Mouse (Mus musculus): ENCODE measurements around the gene Kdm6a. TPM values are rescaled to one million over a fixed set of nuclear protein-coding genes. Genes with fewer than 3 reads are reported as not detected.
A peak's percentile ranks its signal among the peaks of the same experiment; 100 is the strongest.

The Kdm6a gene
- polyA plus RNA-seq, 1 experiment from 2014 or later, result 34.7 TPM

- H3K27ac ChIP-seq (ENCODE audit: low read depth, low read length), result no peak overlapping the region
- H3K36me3 ChIP-seq (ENCODE audit: control insufficient read depth, insufficient read depth, low read length), result no peaks in the 10 kb centered on the region
- H3K27me3 ChIP-seq (ENCODE audit: control insufficient read depth, insufficient read depth, low read length), result no peaks in the 10 kb centered on the region
- no peak overlapping the region for H3K4me2 ChIP-seq
- H3K9me3 ChIP-seq (ENCODE audit: control insufficient read depth, low read length), result no peaks in the 10 kb centered on the region
- H3K9ac ChIP-seq (ENCODE audit: low read length), result no peak overlapping the region
- H3K4me3 ChIP-seq (ENCODE audit: low read depth, low read length), result no peak overlapping the region
- no peak for DNase-seq (ENCODE audit: low spot score, missing footprints)
- no peaks in the 10 kb centered on the region for H3K4me1 ChIP-seq (ENCODE audit: control insufficient read depth, insufficient read depth, low read length)
- 100% methylated on average over 1 of the region's 1 CpGs for WGBS
- no peak for ATAC-seq (ENCODE audit: low FRiP score)
These were observed 6.6 kb downstream of the Kdm6a start for GRCm38 (mm10) chrX:18168940-18169339.

- ATAC-seq (ENCODE audit: low FRiP score), result no peak
- Histone ChIP-seq H3K36me3 (ENCODE audit: control insufficient read depth, insufficient read depth, low read length) (no peaks in the 10 kb centered on the region), H3K9ac (ENCODE audit: low read length) (no peak overlapping the region), H3K4me2 (no peak overlapping the region), H3K4me1 (ENCODE audit: control insufficient read depth, insufficient read depth, low read length) (no peaks in the 10 kb centered on the region), H3K9me3 (ENCODE audit: control insufficient read depth, low read length) (no peaks in the 10 kb centered on the region), H3K27ac (ENCODE audit: low read depth, low read length) (no peak overlapping the region), H3K27me3 (ENCODE audit: control insufficient read depth, insufficient read depth, low read length) (no peaks in the 10 kb centered on the region), H3K4me3 (ENCODE audit: low read depth, low read length) (no peak overlapping the region)
- no peak for DNase-seq (ENCODE audit: low spot score, missing footprints)
- 65% methylated on average over 4 of the region's 4 CpGs for WGBS
These were observed 12.5 kb downstream of the Kdm6a start for GRCm38 (mm10) chrX:18174831-18175230.

- H3K27me3 ChIP-seq (ENCODE audit: control insufficient read depth, insufficient read depth, low read length), result no peaks in the 10 kb centered on the region
- H3K9me3 ChIP-seq (ENCODE audit: control insufficient read depth, low read length), result no peaks in the 10 kb centered on the region
- no peak overlapping the region for H3K4me2 ChIP-seq
- H3K9ac ChIP-seq (ENCODE audit: low read length), result no peak overlapping the region
- H3K27ac ChIP-seq (ENCODE audit: low read depth, low read length), result no peak overlapping the region
- WGBS, result 94% methylated on average over 4 of the region's 4 CpGs
- DNase-seq (ENCODE audit: low spot score, missing footprints) (no peak), ATAC-seq (ENCODE audit: low FRiP score) (no peak)
- no peaks in the 10 kb centered on the region for H3K36me3 ChIP-seq (ENCODE audit: control insufficient read depth, insufficient read depth, low read length)
- H3K4me1 ChIP-seq (ENCODE audit: control insufficient read depth, insufficient read depth, low read length), result no peaks in the 10 kb centered on the region
- no peak overlapping the region for H3K4me3 ChIP-seq (ENCODE audit: low read depth, low read length)
These were observed 15.4 kb downstream of the Kdm6a start for GRCm38 (mm10) chrX:18177803-18178202.

DNA sequence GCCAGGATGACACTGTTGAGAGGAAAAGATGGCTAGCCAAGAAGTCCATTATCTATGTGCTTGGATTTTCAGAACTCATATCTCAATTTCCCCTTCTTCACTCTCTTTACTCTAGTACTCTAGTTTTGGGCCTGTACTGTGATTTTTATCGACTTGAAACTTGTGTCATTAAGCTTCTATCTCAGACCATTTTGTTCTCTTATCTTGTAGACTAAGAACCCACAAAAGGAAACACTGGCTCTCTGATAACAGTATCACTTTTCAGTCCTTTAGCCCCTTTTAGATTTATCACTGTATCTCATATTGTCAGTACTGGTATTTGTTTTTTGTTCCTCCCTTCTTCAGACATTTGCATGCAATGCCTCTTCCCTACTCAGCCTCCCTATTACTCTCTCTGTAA, 17.1 kb downstream of the Kdm6a start:
- Histone ChIP-seq H3K4me3 (ENCODE audit: low read depth, low read length) (no peak overlapping the region), H3K36me3 (ENCODE audit: control insufficient read depth, insufficient read depth, low read length) (no peaks in the 10 kb centered on the region), H3K27me3 (ENCODE audit: control insufficient read depth, insufficient read depth, low read length) (no peaks in the 10 kb centered on the region), H3K9ac (ENCODE audit: low read length) (no peak overlapping the region), H3K4me1 (ENCODE audit: control insufficient read depth, insufficient read depth, low read length) (no peaks in the 10 kb centered on the region), H3K9me3 (ENCODE audit: control insufficient read depth, low read length) (no peaks in the 10 kb centered on the region), H3K27ac (ENCODE audit: low read depth, low read length) (no peak overlapping the region), H3K4me2 (no peak overlapping the region)
- WGBS, result 83% methylated on average over 1 of the region's 1 CpGs
- DNase-seq (ENCODE audit: low spot score, missing footprints) (no peak), ATAC-seq (ENCODE audit: low FRiP score) (no peak)

- Histone ChIP-seq H3K4me2 (no peak overlapping the region), H3K27ac (ENCODE audit: low read depth, low read length) (no peak overlapping the region), H3K36me3 (ENCODE audit: control insufficient read depth, insufficient read depth, low read length) (no peaks in the 10 kb centered on the region), H3K4me1 (ENCODE audit: control insufficient read depth, insufficient read depth, low read length) (no peaks in the 10 kb centered on the region), H3K9ac (ENCODE audit: low read length) (no peak overlapping the region), H3K4me3 (ENCODE audit: low read depth, low read length) (no peak overlapping the region), H3K27me3 (ENCODE audit: control insufficient read depth, insufficient read depth, low read length) (no peaks in the 10 kb centered on the region), H3K9me3 (ENCODE audit: control insufficient read depth, low read length) (no peaks in the 10 kb centered on the region)
- DNase-seq (ENCODE audit: low spot score, missing footprints), result no peak
- ATAC-seq (ENCODE audit: low FRiP score), result no peak
These were observed 24.8 kb downstream of the Kdm6a start for GRCm38 (mm10) chrX:18187203-18187602.

DNA sequence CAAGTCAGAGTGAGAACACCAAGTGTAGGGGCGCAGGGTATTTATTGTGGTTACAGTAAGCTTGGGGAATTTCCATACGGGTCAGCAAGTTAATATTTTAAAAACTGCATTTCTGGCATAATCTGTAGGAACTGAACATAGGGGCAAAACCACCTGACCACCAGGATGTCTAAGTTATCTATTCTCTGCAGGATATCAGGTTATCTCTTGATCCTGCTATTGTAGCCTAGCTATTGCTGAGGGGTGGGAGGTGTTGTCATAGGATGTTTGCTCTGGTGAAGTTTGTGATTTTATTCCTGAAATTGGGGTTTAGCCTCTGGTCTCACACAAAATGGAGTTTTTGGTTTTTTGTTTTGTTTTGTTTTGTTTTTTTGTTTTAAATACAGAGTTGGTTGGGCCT, 25.9 kb downstream of the Kdm6a start:
- WGBS, result 89% methylated on average over 2 of the region's 2 CpGs
- Histone ChIP-seq H3K36me3 (ENCODE audit: control insufficient read depth, insufficient read depth, low read length) (no peaks in the 10 kb centered on the region), H3K9ac (ENCODE audit: low read length) (no peak overlapping the region), H3K4me1 (ENCODE audit: control insufficient read depth, insufficient read depth, low read length) (no peaks in the 10 kb centered on the region), H3K9me3 (ENCODE audit: control insufficient read depth, low read length) (no peaks in the 10 kb centered on the region), H3K4me2 (no peak overlapping the region), H3K27ac (ENCODE audit: low read depth, low read length) (no peak overlapping the region), H3K4me3 (ENCODE audit: low read depth, low read length) (no peak overlapping the region), H3K27me3 (ENCODE audit: control insufficient read depth, insufficient read depth, low read length) (no peaks in the 10 kb centered on the region)
- ATAC-seq (ENCODE audit: low FRiP score) (no peak), DNase-seq (ENCODE audit: low spot score, missing footprints) (no peak)

DNA sequence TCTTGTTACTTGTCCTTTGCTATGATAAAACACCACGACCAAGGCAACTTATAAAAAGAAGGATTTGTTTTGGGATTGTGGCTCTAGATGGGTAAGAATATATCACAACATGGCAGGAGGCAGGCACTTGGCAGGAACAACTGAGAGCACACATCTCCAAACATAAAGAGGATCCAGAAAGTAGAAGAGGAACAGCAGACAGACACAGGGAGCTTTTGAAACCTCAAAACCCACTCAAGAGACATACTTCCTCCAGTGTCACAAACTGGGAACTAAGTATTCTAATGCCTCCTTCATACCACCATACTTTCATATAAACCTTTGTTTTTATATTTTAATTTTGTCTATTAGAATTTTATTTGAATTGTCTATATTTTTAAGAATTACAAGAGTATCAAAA, 77.2 kb downstream of the Kdm6a start:
- 92% methylated on average over 1 of the region's 1 CpGs for WGBS
- ATAC-seq (ENCODE audit: low FRiP score), result no peak

DNA sequence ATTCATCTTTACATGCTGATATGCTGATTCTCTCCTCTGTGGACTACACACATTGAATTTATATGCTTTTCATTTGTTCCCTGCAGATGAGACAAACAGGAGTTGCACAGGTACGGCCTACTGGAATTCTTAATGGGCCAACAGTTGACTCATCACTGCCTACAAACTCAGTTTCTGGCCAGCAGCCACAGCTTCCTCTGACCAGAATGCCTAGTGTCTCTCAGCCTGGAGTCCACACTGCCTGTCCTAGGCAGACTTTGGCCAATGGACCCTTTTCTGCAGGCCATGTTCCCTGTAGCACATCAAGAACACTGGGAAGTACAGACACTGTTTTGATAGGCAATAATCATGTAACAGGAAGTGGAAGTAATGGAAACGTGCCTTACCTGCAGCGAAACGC, 88.2 kb downstream of the Kdm6a start:
- Histone ChIP-seq H3K9ac (ENCODE audit: low read length) (no peak overlapping the region), H3K4me3 (ENCODE audit: low read depth, low read length) (no peak overlapping the region), H3K36me3 (ENCODE audit: control insufficient read depth, insufficient read depth, low read length) (0 out of 2 replicates have a peak, but pooled peaks cover 3% of the 10 kb centered on the region), H3K9me3 (ENCODE audit: control insufficient read depth, low read length) (no peaks in the 10 kb centered on the region), H3K4me1 (ENCODE audit: control insufficient read depth, insufficient read depth, low read length) (no peaks in the 10 kb centered on the region), H3K27me3 (ENCODE audit: control insufficient read depth, insufficient read depth, low read length) (no peaks in the 10 kb centered on the region), H3K27ac (ENCODE audit: low read depth, low read length) (no peak overlapping the region), H3K4me2 (no peak overlapping the region)
- WGBS, result 95% methylated on average over 4 of the region's 4 CpGs
- no peak for DNase-seq (ENCODE audit: low spot score, missing footprints)
- ATAC-seq (ENCODE audit: low FRiP score), result no peak

More for the DNA sequence above, 77.2 kb downstream of the Kdm6a start:
- Histone ChIP-seq H3K27me3 (ENCODE audit: control insufficient read depth, insufficient read depth, low read length) (no peaks in the 10 kb centered on the region), H3K4me3 (ENCODE audit: low read depth, low read length) (no peak overlapping the region), H3K27ac (ENCODE audit: low read depth, low read length) (no peak overlapping the region), H3K4me2 (no peak overlapping the region), H3K4me1 (ENCODE audit: control insufficient read depth, insufficient read depth, low read length) (no peaks in the 10 kb centered on the region), H3K9me3 (ENCODE audit: control insufficient read depth, low read length) (no peaks in the 10 kb centered on the region), H3K36me3 (ENCODE audit: control insufficient read depth, insufficient read depth, low read length) (no peaks in the 10 kb centered on the region), H3K9ac (ENCODE audit: low read length) (no peak overlapping the region)
- no peak for DNase-seq (ENCODE audit: low spot score, missing footprints)

DNA sequence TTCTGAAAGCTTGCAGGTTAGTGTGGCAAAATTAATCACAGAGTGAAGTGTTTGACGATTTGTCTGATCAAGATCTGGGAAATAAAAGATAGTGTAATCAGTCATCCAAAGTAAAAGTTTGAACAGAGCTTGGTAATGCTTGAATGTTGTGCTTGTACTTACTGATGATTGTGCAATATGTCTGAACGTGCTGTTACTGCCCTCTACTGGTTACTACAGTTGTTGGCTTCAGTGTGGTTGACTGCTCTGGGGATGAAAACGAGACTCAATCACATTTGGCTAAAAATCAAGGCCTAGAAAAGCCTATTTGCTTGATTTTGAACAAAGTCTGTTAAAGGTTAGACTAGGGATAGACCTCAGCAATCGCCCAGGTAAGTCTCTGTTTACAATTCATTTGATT, 92.4 kb downstream of the Kdm6a start:
- Histone ChIP-seq H3K27me3 (ENCODE audit: control insufficient read depth, insufficient read depth, low read length) (no peaks in the 10 kb centered on the region), H3K4me1 (ENCODE audit: control insufficient read depth, insufficient read depth, low read length) (no peaks in the 10 kb centered on the region), H3K27ac (ENCODE audit: low read depth, low read length) (no peak overlapping the region), H3K4me2 (no peak overlapping the region), H3K4me3 (ENCODE audit: low read depth, low read length) (no peak overlapping the region), H3K9ac (ENCODE audit: low read length) (no peak overlapping the region), H3K36me3 (ENCODE audit: control insufficient read depth, insufficient read depth, low read length) (peaks cover 3% of the 10 kb centered on the region; the same call in 1 of the 2 replicates), H3K9me3 (ENCODE audit: control insufficient read depth, low read length) (no peaks in the 10 kb centered on the region)
- DNase-seq (ENCODE audit: low spot score, missing footprints), result peak; percentile 89
- ATAC-seq (ENCODE audit: low FRiP score), result peak; percentile 70; the same call in 1 of the 2 replicates
- 58% methylated on average over 4 of the region's 4 CpGs for WGBS
